Mouse (Mus musculus): ENCODE data around the gene Angptl3. TPM values are rescaled to one million over a fixed set of nuclear protein-coding genes. Genes with fewer than 3 reads are reported as not detected.

Gene Angptl3
- polyA plus RNA-seq (2017; shearing (Covaris generic)), result not detected

GRCm38 (mm10) chr4:99030686-99031085, at the start of gene Angptl3:
Angptl3 (plus strand) TSS chr4:99030954.

Other genes starting within 250 kb of the Angptl3 start
- not detected for gene Kank4, start 213.4 kb upstream of the Angptl3 start, polyA plus RNA-seq (2017; shearing (Covaris generic))
- gene I0C0044D17Rik, start 207.1 kb upstream of the Angptl3 start, polyA plus RNA-seq (2017; shearing (Covaris generic)), result not detected
- 44.9 TPM for gene Usp1, start 107.1 kb upstream of the Angptl3 start, polyA plus RNA-seq (2017; shearing (Covaris generic))
- 0.99 TPM for gene Dock7, start 90.0 kb downstream of the Angptl3 start, polyA plus RNA-seq (2017; shearing (Covaris generic))
- gene Atg4c, start 163.0 kb downstream of the Angptl3 start, polyA plus RNA-seq (2017; shearing (Covaris generic)), result not detected